Mouse (Mus musculus): Measurements from ENCODE around the gene Nkiras1. TPM values are rescaled to one million over a fixed set of nuclear protein-coding genes. Genes with fewer than 3 reads are reported as not detected.
A peak's percentile ranks its signal among the peaks of the same experiment; 100 is the strongest.

Gene Nkiras1
- polyA plus RNA-seq, 1 experiment from 2014 or later, result 19.1 TPM

- peaks cover under 1% of the 10 kb centered on the region; the same call in 1 of the 2 replicates for H3K27me3 ChIP-seq (replicated peaks)
- 93% methylated on average over 5 of the region's 5 CpGs for WGBS
- H3K9ac ChIP-seq, result no peak overlapping the region
- ATAC-seq (ENCODE audit: insufficient number of reproducible peaks, low FRiP score), result no peak
- peaks cover 28% of the 10 kb centered on the region for H3K4me1 ChIP-seq (replicated peaks)
- H3K27ac ChIP-seq (ENCODE audit: poor library complexity, severe bottlenecking), result no peak overlapping the region
- H3K4me3 ChIP-seq, result no peak overlapping the region
- peaks cover 9% of the 10 kb centered on the region; the same call in 1 of the 2 replicates for H3K36me3 ChIP-seq
- H3K4me2 ChIP-seq, result no peak overlapping the region
- 0 out of 2 replicates have a peak, but pooled peaks cover 2% of the 10 kb centered on the region for H3K9me3 ChIP-seq (replicated peaks)
These were observed 33.2 kb downstream of the Nkiras1 start for GRCm38 (mm10) chr14:18304165-18304564.

- H3K4me1 ChIP-seq (replicated peaks), result peaks cover 15% of the 10 kb centered on the region
- peak; percentile 51; the same call in 1 of the 2 replicates for ATAC-seq (ENCODE audit: insufficient number of reproducible peaks, low FRiP score)
- no peak overlapping the region for H3K4me3 ChIP-seq
- peak overlapping the region; percentile 46 for H3K4me2 ChIP-seq
- H3K9me3 ChIP-seq (replicated peaks), result no peaks in the 10 kb centered on the region
- 45% methylated on average over 11 of the region's 11 CpGs for WGBS
- no peak overlapping the region for H3K27ac ChIP-seq (ENCODE audit: poor library complexity, severe bottlenecking)
- H3K27me3 ChIP-seq (replicated peaks), result peaks cover 4% of the 10 kb centered on the region
- peaks cover 3% of the 10 kb centered on the region; the same call in 1 of the 2 replicates for H3K36me3 ChIP-seq
- no peak overlapping the region for H3K9ac ChIP-seq
These were observed 46.8 kb downstream of the Nkiras1 start for GRCm38 (mm10) chr14:18317457-18318411.

GRCm38 (mm10) chr14:18326968-18327672, 56.2 kb downstream of the Nkiras1 start:
- peaks cover 23% of the 10 kb centered on the region for H3K4me1 ChIP-seq (replicated peaks)
- WGBS, result 2% methylated on average over 37 of the region's 37 CpGs
- H3K9ac ChIP-seq, result peak overlapping the region; percentile 75
- ATAC-seq (ENCODE audit: insufficient number of reproducible peaks, low FRiP score), result peak; percentile 53
- peak overlapping the region; percentile 1; the same call in 1 of the 2 replicates for H3K27ac ChIP-seq (ENCODE audit: poor library complexity, severe bottlenecking)
- H3K36me3 ChIP-seq, result no peaks in the 10 kb centered on the region
- no peaks in the 10 kb centered on the region for H3K9me3 ChIP-seq (replicated peaks)
- H3K4me2 ChIP-seq, result peak overlapping the region; percentile 88
- H3K27me3 ChIP-seq (replicated peaks), result no peaks in the 10 kb centered on the region
- H3K4me3 ChIP-seq, result peak overlapping the region; percentile 61

GRCm38 (mm10) chr14:18330789-18331692, 60.1 kb downstream of the Nkiras1 start:
- peak; percentile 79 for ATAC-seq (ENCODE audit: insufficient number of reproducible peaks, low FRiP score)
- under 1% methylated on average over 70 of the region's 99 CpGs for WGBS
- Histone ChIP-seq H3K4me2 (peak overlapping the region; percentile 87), H3K9me3 (replicated peaks) (no peaks in the 10 kb centered on the region), H3K27me3 (replicated peaks) (no peaks in the 10 kb centered on the region), H3K27ac (ENCODE audit: poor library complexity, severe bottlenecking) (peak overlapping the region; percentile 47; the same call in 1 of the 2 replicates), H3K4me1 (replicated peaks) (peaks cover 23% of the 10 kb centered on the region), H3K4me3 (peak overlapping the region; percentile 87), H3K9ac (peak overlapping the region; percentile 97), H3K36me3 (no peaks in the 10 kb centered on the region)

GRCm38 (mm10) chr14:18331693-18332131, 60.8 kb downstream of the Nkiras1 start, which contains the start of gene Ube2e1:
TSS of gene Ube2e1 (minus strand) at chr14:18331859.
- 1% methylated on average over 33 of the region's 39 CpGs for WGBS
- peak; percentile 83 for ATAC-seq (ENCODE audit: insufficient number of reproducible peaks, low FRiP score)
- peaks cover 17% of the 10 kb centered on the region for H3K4me1 ChIP-seq (replicated peaks)

More at GRCm38 (mm10) chr14:18331693-18332131, 60.8 kb downstream of the Nkiras1 start, which contains the start of gene Ube2e1:
- H3K27ac ChIP-seq (ENCODE audit: poor library complexity, severe bottlenecking), result peak within 1 kb of the TSS; percentile 47
- H3K4me3 ChIP-seq, result peak within 1 kb of the TSS; percentile 87
- peak within 1 kb of the TSS; percentile 97 for H3K9ac ChIP-seq
- peak within 1 kb of the TSS; percentile 87 for H3K4me2 ChIP-seq
- H3K27me3 ChIP-seq (replicated peaks), result no peaks in the 10 kb centered on the region
- no peaks in the 10 kb centered on the region for H3K36me3 ChIP-seq
- H3K9me3 ChIP-seq (replicated peaks), result no peaks in the 10 kb centered on the region

Other genes with a start within 250 kb of the Nkiras1 start
- 14.3 and 14.7 TPM in 2 replicates for gene Nr1d2, start 32.0 kb upstream of the Nkiras1 start, polyA plus RNA-seq (2016; fragmentation: Nextera tagmentation; extraction: Ambion mirVana)
- 293 and 314 TPM in 2 replicates for gene Rpl15, start 255 bp downstream of the Nkiras1 start, polyA plus RNA-seq (2016; fragmentation: Nextera tagmentation; extraction: Ambion mirVana)
- 57.4 and 58.2 TPM in 2 replicates for gene Ube2e1, start 60.7 kb downstream of the Nkiras1 start, polyA plus RNA-seq (2016; fragmentation: Nextera tagmentation; extraction: Ambion mirVana)

Data from heart, embryonic 12.5 days (tissue).